Mouse (Mus musculus) heart, embryonic 11.5 days (tissue): ENCODE results near the gene Dpf3. TPM values are rescaled to one million over a fixed set of nuclear protein-coding genes. Genes with fewer than 3 reads are reported as not detected.

Experiments
- ATAC-seq: fragments of 200-750 bp; cut with Nextera tagmentation; replicated peaks from 2 replicates; pipeline ENCODE4 v1.8.0; 2017; ENCODE audit warnings: moderate library complexity; ENCODE audit not compliant: insufficient number of reproducible peaks, low FRiP score, low TSS enrichment
- H3K27ac ChIP-seq: fragments of 300-500 bp; sonication (generic); 2 replicates; pipeline ENCODE4 v1.5.1; 2014; ENCODE audit warnings: mild to moderate bottlenecking, low read depth, low read length
- H3K27me3 ChIP-seq: fragments of 300-500 bp; sonication (generic); 2 replicates; pipeline ENCODE4 v1.6.1; 2014; ENCODE audit warnings: mild to moderate bottlenecking, low read length, mixed read lengths; ENCODE audit not compliant: control insufficient read depth, insufficient read depth
- H3K36me3 ChIP-seq: fragments of 300-500 bp; sonication (generic); 2 replicates; pipeline ENCODE4 v1.6.1; 2014; ENCODE audit warnings: mild to moderate bottlenecking, low read length, moderate library complexity, mixed read lengths; ENCODE audit not compliant: control insufficient read depth, insufficient read depth
- H3K4me1 ChIP-seq: fragments of 300-500 bp; sonication (generic); 2 replicates; pipeline ENCODE4 v1.6.1; 2014; ENCODE audit warnings: low read length; ENCODE audit not compliant: control insufficient read depth, insufficient read depth
- H3K4me2 ChIP-seq: fragments of 300-500 bp; sonication (generic); 2 replicates; pipeline ENCODE4 v1.6.1; 2014; ENCODE audit warnings: mild to moderate bottlenecking, moderate library complexity
- H3K4me3 ChIP-seq: fragments of 300-500 bp; sonication (generic); 2 replicates; pipeline ENCODE4 v1.5.1; 2014; ENCODE audit warnings: low read depth, low read length
- H3K9ac ChIP-seq: fragments of 300-500 bp; sonication (generic); 2 replicates; pipeline ENCODE4 v1.6.1; 2014; ENCODE audit warnings: mild to moderate bottlenecking, low read depth, low read length, moderate library complexity
- H3K9me3 ChIP-seq: fragments of 300-500 bp; sonication (generic); replicated peaks from 2 replicates; pipeline ENCODE4 v1.6.1; 2016; ENCODE audit warnings: low read length; ENCODE audit not compliant: control insufficient read depth
- WGBS: fragments of 180-500 bp; shearing (Covaris S2); extraction: QIAGEN DNeasy Blood & Tissue Kit; methylation state at CpG from one replicate; pipeline ENCODE4 v1.1.7; 2014; ENCODE audit not compliant: insufficient replicate concordance; 5-methylcytosine and 5-hydroxymethylcytosine counted together
- polyA plus RNA-seq: library from polyadenylated mRNA; unstranded; fragments of >200 nt; fragmentation: Nextera tagmentation; extraction: Ambion mirVana; gene quantifications from 2 replicates; pipeline ENCODE4 v1.2.1, GENCODE M21; 2014

The Dpf3 gene
- polyA plus RNA-seq = 29.7 TPM in 2 replicates

GRCm38 (mm10) chr12:83487476-83487991 is at the start of gene Dpf3:
TSS of gene Dpf3 (minus strand) at chr12:83487716.
- Histone ChIP-seq H3K9ac (peak within 1 kb of the TSS; percentile 84), H3K4me2 (peak within 1 kb of the TSS; percentile 82), H3K27ac (peak within 1 kb of the TSS; percentile 89), H3K9me3 (no peaks in the 10 kb centered on the region), H3K36me3 (no peaks in the 10 kb centered on the region), H3K4me1 (peaks cover 13% of the 10 kb centered on the region), H3K4me3 (peak within 1 kb of the TSS; percentile 81), H3K27me3 (no peaks in the 10 kb centered on the region)
- under 1% methylated on average over 31 of the region's 31 CpGs for WGBS
- peak; percentile 94 for ATAC-seq

GRCm38 (mm10) chr12:83536039-83536438 is 48.5 kb upstream of the Dpf3 start:
- H3K36me3 ChIP-seq = peaks cover 16% of the 10 kb centered on the region
- 64% methylated on average over 9 of the region's 9 CpGs for WGBS

GRCm38 (mm10) chr12:83535428-83535827 is 47.9 kb upstream of the Dpf3 start:
- no peaks in the 10 kb centered on the region for H3K27me3 ChIP-seq
- no peak overlapping the region for H3K27ac ChIP-seq
- 85% methylated on average over 11 of the region's 11 CpGs for WGBS
- no peaks in the 10 kb centered on the region for H3K9me3 ChIP-seq
- no peak for ATAC-seq
- H3K4me3 ChIP-seq = no peak overlapping the region
- H3K4me1 ChIP-seq = no peaks in the 10 kb centered on the region
- H3K4me2 ChIP-seq = no peak overlapping the region
- H3K9ac ChIP-seq = no peak overlapping the region
- H3K36me3 ChIP-seq = peaks cover 13% of the 10 kb centered on the region

More at GRCm38 (mm10) chr12:83536039-83536438, 48.5 kb upstream of the Dpf3 start:
- Histone ChIP-seq H3K27ac (no peak overlapping the region), H3K4me3 (no peak overlapping the region), H3K9ac (no peak overlapping the region), H3K27me3 (no peaks in the 10 kb centered on the region), H3K4me2 (no peak overlapping the region), H3K9me3 (no peaks in the 10 kb centered on the region), H3K4me1 (no peaks in the 10 kb centered on the region)
- no peak for ATAC-seq

- Histone ChIP-seq H3K9ac (no peak overlapping the region), H3K27ac (no peak overlapping the region), H3K4me2 (no peak overlapping the region), H3K9me3 (no peaks in the 10 kb centered on the region), H3K36me3 (peaks cover 13% of the 10 kb centered on the region), H3K4me1 (no peaks in the 10 kb centered on the region), H3K4me3 (no peak overlapping the region), H3K27me3 (no peaks in the 10 kb centered on the region)
- ATAC-seq = no peak
- 77% methylated on average over 3 of the region's 3 CpGs for WGBS
Observed at GRCm38 (mm10) chr12:83534190-83534589, 46.7 kb upstream of the Dpf3 start.

- no peak overlapping the region for H3K27ac ChIP-seq
- no peaks in the 10 kb centered on the region for H3K27me3 ChIP-seq
- ATAC-seq = no peak
- no peaks in the 10 kb centered on the region for H3K9me3 ChIP-seq
- WGBS = 87% methylated on average over 3 of the region's 3 CpGs
- peaks cover 4% of the 10 kb centered on the region; the same call in 1 of the 2 replicates for H3K4me1 ChIP-seq
- no peak overlapping the region for H3K4me2 ChIP-seq
- no peak overlapping the region for H3K4me3 ChIP-seq
- H3K36me3 ChIP-seq = peaks cover 10% of the 10 kb centered on the region
- no peak overlapping the region for H3K9ac ChIP-seq
Observed at GRCm38 (mm10) chr12:83532966-83533365, 45.5 kb upstream of the Dpf3 start.

DNA sequence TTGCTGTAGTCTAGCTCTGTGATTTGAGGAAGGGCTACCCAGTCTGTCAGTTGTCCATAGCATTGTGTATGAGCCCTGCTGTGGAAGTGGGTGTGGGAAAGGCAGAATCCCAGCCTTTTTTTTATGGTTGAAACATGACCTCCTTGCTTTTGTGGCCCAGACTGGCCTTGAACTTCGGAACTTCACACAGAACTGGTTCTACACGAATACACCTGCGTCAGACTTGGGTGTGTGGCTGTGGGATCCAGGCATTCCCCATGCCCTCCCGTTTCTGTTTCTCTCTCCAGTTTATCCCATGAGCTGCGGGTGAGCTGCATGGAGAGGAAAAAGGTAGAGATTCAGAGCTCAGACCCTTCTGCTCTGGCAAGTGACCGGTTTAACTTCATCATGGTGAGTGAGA is 44.5 kb upstream of the Dpf3 start:
- Histone ChIP-seq H3K27me3 (no peaks in the 10 kb centered on the region), H3K9me3 (no peaks in the 10 kb centered on the region), H3K36me3 (peaks cover 8% of the 10 kb centered on the region; the same call in 1 of the 2 replicates), H3K4me3 (no peak overlapping the region), H3K4me2 (no peak overlapping the region), H3K4me1 (peaks cover 7% of the 10 kb centered on the region; the same call in 1 of the 2 replicates), H3K9ac (no peak overlapping the region), H3K27ac (no peak overlapping the region)
- WGBS = 84% methylated on average over 6 of the region's 6 CpGs
- no peak for ATAC-seq

DNA sequence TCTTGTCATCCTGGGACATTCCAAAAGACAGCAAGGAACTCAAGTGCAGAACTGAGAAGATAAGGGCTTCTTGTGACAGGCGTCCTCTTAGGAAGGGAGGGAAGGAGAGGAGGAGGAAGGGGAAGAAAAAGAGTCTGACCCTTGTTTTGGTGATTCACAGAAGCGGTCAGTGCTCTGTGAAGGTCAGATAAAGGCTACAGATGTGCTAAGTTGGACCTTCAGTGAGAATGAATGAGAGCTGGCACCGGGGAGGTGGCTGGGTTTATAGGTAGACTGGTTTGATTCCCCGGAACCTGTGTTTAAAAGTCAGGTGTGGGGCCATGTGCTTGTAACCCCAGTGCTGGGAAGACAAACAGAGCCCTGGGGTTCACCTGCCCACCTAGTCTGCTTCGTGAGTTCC is 41.1 kb upstream of the Dpf3 start:
- H3K27ac ChIP-seq = no peak overlapping the region
- H3K4me1 ChIP-seq = peaks cover 15% of the 10 kb centered on the region
- H3K9ac ChIP-seq = no peak overlapping the region
- no peaks in the 10 kb centered on the region for H3K9me3 ChIP-seq
- WGBS = 71% methylated on average over 5 of the region's 5 CpGs
- no peak for ATAC-seq
- no peak overlapping the region for H3K4me3 ChIP-seq
- no peaks in the 10 kb centered on the region for H3K36me3 ChIP-seq
- H3K27me3 ChIP-seq = no peaks in the 10 kb centered on the region
- no peak overlapping the region for H3K4me2 ChIP-seq

GRCm38 (mm10) chr12:83527816-83528215 is 40.3 kb upstream of the Dpf3 start:
- Histone ChIP-seq H3K9me3 (no peaks in the 10 kb centered on the region), H3K4me1 (peaks cover 15% of the 10 kb centered on the region), H3K27me3 (no peaks in the 10 kb centered on the region), H3K4me3 (no peak overlapping the region), H3K9ac (no peak overlapping the region), H3K27ac (no peak overlapping the region), H3K36me3 (no peaks in the 10 kb centered on the region), H3K4me2 (no peak overlapping the region)
- ATAC-seq = no peak
- WGBS = 73% methylated on average over 6 of the region's 6 CpGs
